Mouse (Mus musculus) liver, postnatal 0 days (tissue): ENCODE results near the gene Atp6v1f.

Experiments
- CTCF ChIP-seq: sonication (generic); IDR thresholded peaks from 2 replicates; pipeline ENCODE4 v1.5.1; 2016; ENCODE audit warnings: antibody characterized with exemption, low read depth
- EP300 ChIP-seq: IDR thresholded peaks from 2 replicates; pipeline ENCODE4 v1.6.1; 2016; ENCODE audit warnings: antibody characterized with exemption, low read depth, mild to moderate bottlenecking

- TF ChIP-seq CTCF (no peak), EP300 (no peak)
Measured at GRCm38 (mm10) chr6:29450667-29451066, 16.9 kb upstream of the Atp6v1f start.
